Mouse (Mus musculus): ENCODE data around the gene Notch1. TPM values are rescaled to one million over a fixed set of nuclear protein-coding genes. Genes with fewer than 3 reads are reported as not detected.
A peak's percentile ranks its signal among the peaks of the same experiment; 100 is the strongest.

Notch1 gene
- polyA plus RNA-seq (2012; ENCODE audit: insufficient read depth, insufficient read length, missing spikeins): 5.6 and 8.9 TPM in 2 replicates

DNA sequence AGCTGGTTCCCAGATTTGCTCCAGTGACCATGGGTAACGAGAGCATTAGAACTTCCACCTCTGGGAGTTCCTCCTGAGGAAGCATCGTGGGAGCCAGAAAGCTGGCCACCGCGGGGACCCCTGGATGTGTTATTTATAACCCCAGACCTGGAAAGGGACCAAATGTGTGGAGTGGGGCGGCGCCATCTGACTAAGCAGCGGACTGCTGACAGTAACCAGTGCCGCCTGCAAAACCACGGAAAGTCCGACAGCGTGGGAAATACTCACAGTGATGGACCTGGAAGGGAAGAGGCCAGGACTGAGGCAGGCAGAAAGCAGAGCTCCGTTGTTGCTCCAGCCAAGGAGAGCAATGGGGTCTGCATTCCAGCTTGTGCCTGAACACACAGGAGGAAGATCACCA, at the start of gene Notch1:
TSS of gene Notch1 (minus strand) at position 389 of the 400 bp plus-strand sequence.
- H3K4me1 ChIP-seq (ENCODE audit: control insufficient read depth, insufficient read depth, insufficient read length, low read length): peaks cover 42% of the 10 kb centered on the region
- peak within 1 kb of the TSS; percentile 52 for H3K4me3 ChIP-seq (ENCODE audit: insufficient read depth, low read depth, low read length)
- H3K27ac ChIP-seq (replicated peaks; ENCODE audit: low read depth, low read length): peak within 1 kb of the TSS; percentile 76

DNA sequence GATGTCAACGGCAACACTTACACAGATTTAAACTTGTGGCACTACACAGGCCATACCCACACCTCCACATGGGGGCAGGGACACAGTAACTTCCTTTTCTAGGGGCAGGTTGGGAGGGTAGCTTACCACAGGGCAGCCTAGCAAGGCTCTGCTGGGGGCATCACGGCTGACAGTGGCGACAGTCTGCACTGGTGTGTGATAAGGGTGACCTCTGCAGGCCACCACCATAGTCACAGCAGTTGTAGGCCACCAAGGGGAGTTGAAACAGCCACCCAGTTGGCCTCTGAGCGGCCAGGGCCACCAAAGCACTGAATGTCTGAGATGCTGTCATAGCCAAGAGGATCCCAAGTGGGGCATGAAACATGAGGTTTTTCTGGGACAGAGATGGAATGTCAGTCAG, 49.8 kb upstream of the Notch1 start:
- Histone ChIP-seq H3K4me1 (ENCODE audit: control insufficient read depth, insufficient read depth, insufficient read length, low read length) (0 out of 2 replicates have a peak, but pooled peaks cover 3% of the 10 kb centered on the region), H3K27ac (replicated peaks; ENCODE audit: low read depth, low read length) (peak overlapping the region; percentile 33; the same call in 1 of the 2 replicates), H3K4me3 (ENCODE audit: insufficient read depth, low read depth, low read length) (no peak overlapping the region)

DNA sequence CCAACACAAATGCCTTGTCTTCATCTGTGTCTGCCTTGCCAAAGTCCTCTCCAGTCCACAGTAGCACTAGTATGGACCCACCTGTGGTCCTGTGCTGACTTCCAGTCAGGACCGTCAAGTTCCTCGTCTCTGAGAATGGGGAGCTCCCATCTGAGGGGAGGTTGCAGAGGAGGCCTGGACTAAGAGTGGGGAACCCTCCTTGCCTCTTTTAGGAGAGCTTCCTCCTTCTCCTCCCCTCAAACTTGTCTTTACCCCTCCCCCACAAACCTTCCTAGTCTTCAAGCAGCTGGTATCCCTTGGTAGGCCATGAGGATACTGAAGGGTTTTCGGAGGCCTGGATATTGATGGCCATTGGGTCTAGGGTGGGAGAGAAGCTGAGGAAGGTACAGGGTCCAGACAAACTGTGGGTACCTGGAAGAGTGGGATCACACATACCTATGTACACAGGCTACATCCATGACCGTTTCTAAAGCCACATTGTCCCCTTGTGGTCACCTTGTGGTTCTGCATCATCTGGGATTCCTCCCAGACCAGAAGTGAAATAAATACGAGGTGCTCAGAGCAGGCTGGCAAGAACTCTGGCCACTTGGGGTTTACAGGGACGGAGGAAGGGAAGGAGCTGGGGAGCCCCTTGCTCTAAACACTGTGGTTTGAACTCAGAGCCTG, 45.0 kb upstream of the Notch1 start:
- Histone ChIP-seq H3K27ac (replicated peaks; ENCODE audit: low read depth, low read length) (no peak overlapping the region), H3K4me3 (ENCODE audit: insufficient read depth, low read depth, low read length) (no peak overlapping the region), H3K4me1 (ENCODE audit: control insufficient read depth, insufficient read depth, insufficient read length, low read length) (no peaks in the 10 kb centered on the region; the same call in 1 of the 2 replicates)

DNA sequence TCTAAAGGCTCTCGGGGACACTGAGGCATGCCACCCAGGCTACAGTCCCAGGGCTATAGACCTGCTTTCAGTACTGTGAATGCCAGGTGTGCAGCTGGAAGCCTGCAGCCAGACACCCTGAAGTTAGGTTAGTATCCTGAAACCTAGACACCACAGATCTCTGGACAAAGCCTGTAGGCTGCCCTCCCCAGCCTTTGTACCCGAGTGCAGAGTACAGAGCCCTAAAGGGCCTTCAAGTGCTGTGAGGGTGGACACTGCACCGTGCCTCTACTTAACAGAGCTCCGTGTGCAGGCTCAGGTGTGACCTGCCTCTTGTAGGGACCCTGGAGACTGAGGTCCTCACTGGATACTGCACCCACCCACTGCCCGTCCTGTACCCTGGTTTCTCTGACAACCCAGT, 44.0 kb upstream of the Notch1 start:
- Histone ChIP-seq H3K27ac (replicated peaks; ENCODE audit: low read depth, low read length) (no peak overlapping the region), H3K4me1 (ENCODE audit: control insufficient read depth, insufficient read depth, insufficient read length, low read length) (peaks cover 3% of the 10 kb centered on the region), H3K4me3 (ENCODE audit: insufficient read depth, low read depth, low read length) (no peak overlapping the region)

DNA sequence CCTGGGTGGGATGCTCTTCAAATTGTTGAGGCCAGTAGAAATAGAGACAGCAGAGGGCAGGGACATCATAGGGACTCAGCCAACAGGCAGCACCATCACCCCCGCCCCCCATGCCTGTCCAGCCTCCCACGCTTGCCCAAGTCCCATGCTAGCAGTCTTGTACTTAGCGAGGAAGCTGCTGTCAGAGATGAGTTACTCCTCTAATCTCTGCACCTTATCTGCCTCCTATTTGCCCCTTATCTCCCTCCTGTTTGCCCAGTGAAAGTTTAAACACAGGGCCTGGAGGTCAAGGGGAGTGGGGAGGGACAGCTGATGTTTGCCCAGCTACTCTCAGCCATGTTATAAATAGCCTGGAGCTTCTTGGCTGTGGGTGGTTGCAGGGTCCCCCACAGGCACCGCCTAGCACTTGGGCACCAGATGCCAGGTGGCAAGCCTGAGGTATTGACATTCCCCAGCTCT, 40.1 kb upstream of the Notch1 start:
- Histone ChIP-seq H3K27ac (replicated peaks; ENCODE audit: low read depth, low read length) (no peak overlapping the region), H3K4me1 (ENCODE audit: control insufficient read depth, insufficient read depth, insufficient read length, low read length) (peaks cover 27% of the 10 kb centered on the region), H3K4me3 (ENCODE audit: insufficient read depth, low read depth, low read length) (no peak overlapping the region)

DNA sequence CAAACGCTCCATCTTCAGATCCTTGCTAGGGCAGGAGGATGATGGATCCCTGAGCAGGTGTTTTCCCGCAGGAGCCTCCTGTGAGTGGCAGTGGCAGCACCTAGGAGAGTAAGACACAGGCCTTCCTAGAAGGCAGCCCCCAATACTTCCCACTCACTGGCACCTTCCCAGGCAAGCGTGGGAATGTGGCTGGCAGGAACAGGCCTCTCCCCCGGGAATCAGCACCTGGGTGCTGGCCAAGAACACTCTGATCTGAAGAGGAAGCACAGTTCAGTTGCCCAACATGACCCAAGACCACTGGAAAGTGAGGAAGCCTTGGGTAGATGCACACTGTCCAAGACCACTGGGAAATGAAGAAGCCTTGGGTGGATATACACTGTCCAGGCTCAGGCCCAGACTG, 38.6 kb upstream of the Notch1 start:
- Histone ChIP-seq H3K4me1 (ENCODE audit: control insufficient read depth, insufficient read depth, insufficient read length, low read length) (peaks cover 32% of the 10 kb centered on the region), H3K27ac (replicated peaks; ENCODE audit: low read depth, low read length) (peak overlapping the region; percentile 14; the same call in 1 of the 2 replicates), H3K4me3 (ENCODE audit: insufficient read depth, low read depth, low read length) (no peak overlapping the region)

DNA sequence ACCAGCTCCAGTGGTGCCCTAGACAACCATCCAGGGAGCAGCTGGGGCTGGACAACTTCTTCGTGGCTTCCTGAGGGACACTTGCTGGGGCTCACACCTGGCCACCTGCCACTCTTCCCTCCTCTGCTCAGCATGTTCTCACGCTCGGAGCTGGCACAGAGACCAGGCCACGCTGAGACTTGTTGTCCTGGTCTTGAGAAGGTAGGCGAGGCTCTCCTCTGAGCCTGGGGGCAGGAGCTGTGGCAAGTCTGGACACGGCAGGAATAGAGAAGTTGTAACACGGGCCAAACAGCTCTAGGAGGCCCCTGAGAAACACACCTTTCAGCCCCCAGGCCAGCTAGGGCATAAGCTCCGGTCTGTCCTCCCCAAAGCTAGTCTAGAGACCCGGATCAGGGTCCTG, 37.4 kb upstream of the Notch1 start:
- Histone ChIP-seq H3K4me3 (ENCODE audit: insufficient read depth, low read depth, low read length) (no peak overlapping the region), H3K4me1 (ENCODE audit: control insufficient read depth, insufficient read depth, insufficient read length, low read length) (peaks cover 40% of the 10 kb centered on the region), H3K27ac (replicated peaks; ENCODE audit: low read depth, low read length) (no peak overlapping the region)

DNA sequence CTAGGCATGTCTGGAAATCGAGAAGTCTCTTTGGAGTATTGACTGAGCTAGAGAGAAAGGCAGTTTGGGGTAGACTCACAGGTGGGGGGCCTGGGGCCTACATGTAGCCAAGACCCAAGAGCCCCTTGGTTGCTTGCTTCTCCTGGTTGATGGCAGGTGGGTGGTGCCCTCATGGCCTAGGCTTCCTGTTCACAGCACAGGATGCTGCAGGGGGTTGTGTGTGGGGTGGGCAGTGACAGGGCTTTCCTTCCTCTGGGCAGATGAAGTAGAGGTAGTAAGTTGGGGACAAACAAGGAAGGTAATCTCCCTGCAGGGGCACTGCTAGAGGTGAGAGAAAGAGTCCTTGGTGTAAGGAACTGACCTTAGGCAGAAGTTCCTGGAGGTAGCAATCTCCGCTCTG, 35.6 kb upstream of the Notch1 start:
- H3K4me3 ChIP-seq (ENCODE audit: insufficient read depth, low read depth, low read length): no peak overlapping the region

DNA sequence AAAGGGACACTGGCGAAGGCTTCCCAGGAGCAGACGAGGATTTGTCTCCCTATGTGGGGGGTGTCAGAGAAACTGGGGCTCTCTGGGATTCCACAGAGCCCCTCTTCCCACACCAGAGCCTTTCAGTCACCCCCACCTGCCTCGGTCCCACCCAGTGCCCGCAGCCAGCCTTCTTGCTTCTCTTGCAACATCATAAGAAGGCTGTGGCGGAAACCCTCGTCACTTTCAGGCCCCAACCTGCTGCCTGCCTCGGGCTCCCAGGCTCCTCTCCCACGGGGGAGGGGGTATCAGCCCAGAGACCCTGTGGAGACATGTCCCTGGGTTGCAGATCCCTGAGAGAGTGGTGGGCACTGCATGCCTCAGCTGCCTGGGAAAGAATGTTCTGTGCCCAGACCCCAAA, 35.0 kb upstream of the Notch1 start:
- Histone ChIP-seq H3K4me1 (ENCODE audit: control insufficient read depth, insufficient read depth, insufficient read length, low read length) (peaks cover 55% of the 10 kb centered on the region), H3K4me3 (ENCODE audit: insufficient read depth, low read depth, low read length) (no peak overlapping the region), H3K27ac (replicated peaks; ENCODE audit: low read depth, low read length) (no peak overlapping the region)

More for the DNA sequence above, 35.6 kb upstream of the Notch1 start:
- Histone ChIP-seq H3K4me1 (ENCODE audit: control insufficient read depth, insufficient read depth, insufficient read length, low read length) (peaks cover 50% of the 10 kb centered on the region), H3K27ac (replicated peaks; ENCODE audit: low read depth, low read length) (no peak overlapping the region)

DNA sequence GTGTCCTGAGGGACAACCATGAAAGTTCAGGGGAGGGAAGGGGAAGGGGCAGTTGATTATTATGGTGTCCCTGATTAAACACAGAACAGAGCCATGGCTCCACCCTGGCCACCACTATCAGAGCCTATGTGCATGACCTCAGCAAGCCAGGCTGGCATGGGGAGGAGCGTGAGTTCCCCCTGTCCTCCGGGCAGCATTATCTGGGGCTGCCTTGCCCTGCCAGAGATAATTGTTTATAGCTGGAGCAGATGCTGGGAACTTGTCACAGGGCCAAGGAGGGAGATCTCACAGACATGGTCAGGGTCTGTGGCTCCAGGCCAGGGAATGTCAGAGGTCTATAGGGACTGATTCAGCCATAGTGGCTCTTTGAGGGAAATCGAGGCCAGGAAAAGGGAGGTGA, 34.3 kb upstream of the Notch1 start:
- no peak overlapping the region for H3K27ac ChIP-seq (replicated peaks; ENCODE audit: low read depth, low read length)
- H3K4me3 ChIP-seq (ENCODE audit: insufficient read depth, low read depth, low read length): no peak overlapping the region
- H3K4me1 ChIP-seq (ENCODE audit: control insufficient read depth, insufficient read depth, insufficient read length, low read length): peaks cover 58% of the 10 kb centered on the region

DNA sequence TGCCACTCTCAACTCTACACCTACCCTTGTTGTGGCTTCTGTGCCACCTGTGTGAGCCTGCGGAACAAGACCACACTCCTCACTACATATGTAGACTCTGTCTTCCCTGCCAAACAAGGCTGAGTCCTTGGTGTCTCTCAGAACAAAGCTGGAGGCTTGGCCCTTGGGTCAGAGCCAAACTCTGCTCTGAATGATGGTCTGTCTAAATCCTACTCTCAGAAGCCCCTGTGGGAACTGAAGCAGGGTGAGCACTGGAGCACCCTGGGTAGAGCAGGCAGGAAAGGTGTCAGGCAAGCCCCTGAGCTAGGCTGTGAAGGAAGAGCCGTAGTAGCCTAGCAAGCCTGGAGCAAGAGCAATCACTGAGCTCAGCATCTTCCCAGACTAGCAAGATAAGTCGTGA, 33.7 kb upstream of the Notch1 start:
- Histone ChIP-seq H3K27ac (replicated peaks; ENCODE audit: low read depth, low read length) (no peak overlapping the region), H3K4me3 (ENCODE audit: insufficient read depth, low read depth, low read length) (no peak overlapping the region), H3K4me1 (ENCODE audit: control insufficient read depth, insufficient read depth, insufficient read length, low read length) (peaks cover 54% of the 10 kb centered on the region)

DNA sequence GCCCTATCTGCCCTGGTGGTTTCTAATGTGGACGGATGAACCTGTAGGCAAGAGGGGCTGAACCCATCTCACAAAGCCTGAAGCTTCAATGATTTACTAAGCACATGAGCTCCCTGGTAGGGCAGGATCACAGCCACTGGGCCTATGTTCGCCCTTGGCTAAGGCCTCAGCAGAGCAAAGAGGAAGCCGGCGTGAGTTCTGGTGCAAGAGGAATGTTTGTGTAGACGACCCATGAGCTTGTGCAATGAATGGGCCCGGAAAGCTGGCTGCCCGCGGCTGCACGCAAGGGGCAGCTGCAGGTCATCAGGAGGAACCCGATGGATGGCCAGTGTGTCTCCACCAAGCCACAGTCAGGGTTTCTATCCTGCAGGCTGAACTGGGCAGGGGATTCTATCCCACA, 33.3 kb upstream of the Notch1 start:
- H3K4me1 ChIP-seq (ENCODE audit: control insufficient read depth, insufficient read depth, insufficient read length, low read length): peaks cover 53% of the 10 kb centered on the region
- H3K27ac ChIP-seq (replicated peaks; ENCODE audit: low read depth, low read length): no peak overlapping the region
- H3K4me3 ChIP-seq (ENCODE audit: insufficient read depth, low read depth, low read length): no peak overlapping the region

DNA sequence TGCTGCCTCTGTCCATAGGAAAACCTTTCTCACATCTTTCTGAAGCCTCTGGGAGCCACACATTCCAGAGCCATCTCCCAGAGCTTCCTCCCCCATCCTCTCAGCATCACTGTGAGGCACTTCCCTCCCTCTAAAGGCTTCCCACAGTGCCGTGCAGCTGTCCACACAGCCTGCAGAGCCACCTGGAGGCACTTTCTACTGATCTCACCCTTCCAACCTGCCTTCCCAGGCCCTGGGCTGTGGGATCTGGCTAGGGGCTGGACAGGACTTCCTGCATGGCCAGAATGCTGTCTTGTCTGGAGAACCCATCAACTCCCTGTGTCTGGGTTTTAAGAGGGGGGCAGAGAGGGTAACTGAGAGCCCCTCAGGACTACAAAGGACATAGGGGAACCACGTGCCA, 31.0 kb upstream of the Notch1 start:
- H3K4me1 ChIP-seq (ENCODE audit: control insufficient read depth, insufficient read depth, insufficient read length, low read length): peaks cover 60% of the 10 kb centered on the region
- H3K4me3 ChIP-seq (ENCODE audit: insufficient read depth, low read depth, low read length): no peak overlapping the region
- no peak overlapping the region; the same call in 1 of the 2 replicates for H3K27ac ChIP-seq (replicated peaks; ENCODE audit: low read depth, low read length)

DNA sequence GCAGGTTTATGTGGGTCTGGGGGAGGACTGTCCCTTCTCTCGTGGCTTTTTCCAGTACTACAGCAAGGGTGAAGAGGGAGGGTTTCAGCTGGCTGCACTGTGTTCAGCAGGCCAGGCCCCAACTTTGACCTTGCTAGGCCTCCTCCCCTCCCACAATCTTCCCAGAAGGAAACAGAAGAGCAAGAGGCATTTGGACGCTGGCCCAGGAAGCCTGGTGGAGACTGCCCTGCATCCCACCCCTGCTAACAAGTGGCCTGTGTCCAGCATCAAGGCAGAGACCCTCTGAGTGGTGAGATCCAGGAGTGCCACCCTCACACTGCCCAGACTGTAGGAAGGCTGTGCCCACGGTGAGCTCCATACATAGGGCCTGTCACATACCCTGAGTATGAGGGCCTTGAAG, 27.8 kb upstream of the Notch1 start:
- peak overlapping the region; percentile 66; the same call in 1 of the 2 replicates for H3K27ac ChIP-seq (replicated peaks; ENCODE audit: low read depth, low read length)
- no peak overlapping the region for H3K4me3 ChIP-seq (ENCODE audit: insufficient read depth, low read depth, low read length)
- peaks cover 43% of the 10 kb centered on the region for H3K4me1 ChIP-seq (ENCODE audit: control insufficient read depth, insufficient read depth, insufficient read length, low read length)

DNA sequence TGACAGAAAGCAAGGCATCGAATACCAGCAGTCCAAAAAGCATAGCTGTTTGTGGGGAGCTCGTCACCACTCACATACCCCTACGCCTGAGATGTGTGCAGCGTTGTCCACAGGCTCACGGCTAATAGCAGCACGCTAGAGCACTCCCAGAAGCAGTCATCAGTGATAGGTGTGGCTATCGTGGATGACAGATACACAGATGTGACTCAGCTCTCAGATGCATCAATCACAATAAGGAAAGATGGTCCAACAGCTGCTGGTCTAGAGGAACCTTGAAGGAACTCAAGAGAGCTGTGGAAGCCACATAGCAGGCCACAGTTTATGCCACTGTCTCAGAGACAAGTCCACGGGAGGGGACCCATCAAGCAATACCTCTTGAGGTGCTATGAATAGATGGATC, 27.3 kb upstream of the Notch1 start:
- H3K27ac ChIP-seq (replicated peaks; ENCODE audit: low read depth, low read length): peak overlapping the region; percentile 66

DNA sequence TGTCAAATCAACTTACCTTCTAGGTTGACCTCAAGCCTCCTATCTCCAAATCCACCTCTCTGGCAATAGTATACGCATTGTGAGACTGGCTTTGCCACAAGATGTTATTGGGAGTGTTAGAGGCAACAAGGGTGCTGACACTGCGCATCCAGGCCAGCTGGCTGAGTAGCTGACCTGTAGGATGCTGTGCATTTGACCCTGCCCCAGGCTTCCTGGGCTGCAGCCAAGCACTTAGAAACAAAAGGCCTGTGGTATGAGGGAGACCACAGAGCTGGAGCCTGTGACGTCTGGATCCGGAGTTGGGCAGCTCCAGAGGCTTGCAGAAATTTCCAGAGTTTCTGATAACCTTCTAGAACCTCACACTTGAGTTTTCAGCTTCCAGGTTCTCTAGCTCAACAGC, 26.7 kb upstream of the Notch1 start:
- Histone ChIP-seq H3K4me3 (ENCODE audit: insufficient read depth, low read depth, low read length) (no peak overlapping the region), H3K27ac (replicated peaks; ENCODE audit: low read depth, low read length) (peak overlapping the region; percentile 66), H3K4me1 (ENCODE audit: control insufficient read depth, insufficient read depth, insufficient read length, low read length) (peaks cover 39% of the 10 kb centered on the region)

More for the DNA sequence above, 27.3 kb upstream of the Notch1 start:
- Histone ChIP-seq H3K4me1 (ENCODE audit: control insufficient read depth, insufficient read depth, insufficient read length, low read length) (peaks cover 40% of the 10 kb centered on the region), H3K4me3 (ENCODE audit: insufficient read depth, low read depth, low read length) (no peak overlapping the region)

Measured in brown adipose tissue, adult 24 weeks (tissue).